Mouse (Mus musculus) mouse embryonic stem cell (cell line): Measurements from ENCODE around the gene Naa80.

Experiments
- in situ Hi-C, 2 experiments: fragments of 300-500 bp; cut with MboI; formaldehyde crosslinking; loops; 1 replicate in 1 of 2; 3 replicates in 1 of 2; pipeline ENCODE4 v1.14.3; 2019 to 2020; ENCODE audit warnings: low sequenced_read_pairs in 2 of 2, low pct_unique_long_range_greater_than_20kb in 1 of 2, mixed read lengths in 1 of 2; ENCODE audit not compliant: unreplicated experiment in 1 of 2

The Naa80 gene

DNA sequence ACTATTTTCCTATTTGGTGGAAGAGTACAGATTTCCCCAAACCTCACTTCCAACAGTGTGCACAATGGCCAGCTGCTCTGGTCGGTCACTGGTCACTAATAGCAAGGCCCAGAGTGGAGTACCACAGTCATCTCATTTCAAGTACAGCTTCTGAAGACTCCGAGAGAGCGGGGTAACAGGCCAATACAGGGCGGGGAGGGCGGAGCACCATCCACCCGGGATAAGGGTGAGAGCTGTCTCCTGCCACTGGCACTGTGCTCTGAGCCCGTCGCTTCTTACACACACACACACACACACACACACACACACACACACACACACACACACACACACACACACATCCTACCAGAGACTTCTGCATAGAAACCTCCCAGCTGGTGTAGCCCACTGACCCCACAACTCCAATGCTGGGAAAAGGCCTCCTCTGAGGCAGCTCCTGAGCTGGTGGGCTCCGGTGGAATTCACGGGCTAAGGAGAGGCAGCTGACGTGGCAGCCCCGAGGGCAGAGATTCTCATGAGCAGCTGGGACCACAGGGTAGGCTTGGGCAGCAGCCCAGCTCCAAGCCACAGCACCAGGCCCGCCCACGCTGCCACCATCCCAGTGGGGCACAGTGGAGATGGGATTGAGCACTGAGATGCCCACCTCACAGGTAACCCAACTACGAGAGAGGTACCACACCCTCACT, 47.6 kb downstream of the Naa80 start:
- in situ Hi-C loops = no loop called here

DNA sequence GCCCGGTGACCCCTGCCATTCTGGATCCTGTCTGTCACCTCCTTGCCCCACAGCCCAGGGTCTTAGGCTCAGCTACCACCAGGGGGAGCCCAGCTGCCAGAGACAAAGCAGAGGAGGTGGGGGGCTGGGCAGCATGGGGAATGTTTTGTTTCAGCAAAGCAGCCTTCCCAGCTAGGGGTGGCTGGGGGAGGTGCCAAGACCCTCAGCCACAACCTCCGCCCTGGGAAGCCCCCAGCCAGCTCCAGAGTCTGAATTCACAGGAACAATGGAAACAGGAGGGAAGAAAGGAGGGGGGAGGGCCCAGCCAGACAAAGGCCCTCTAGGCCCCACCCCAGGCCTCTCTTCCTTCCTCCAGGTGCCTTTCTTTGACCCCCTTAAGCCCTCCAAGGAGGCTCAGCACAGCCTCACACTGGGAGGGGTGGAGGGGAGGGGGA, 48.2 kb downstream of the Naa80 start:
- in situ Hi-C loops = no loop called here

- in situ Hi-C loops = no loop called here
These were observed 48.9 kb downstream of the Naa80 start for GRCm38 (mm10) chr9:107627387-107628255.

DNA sequence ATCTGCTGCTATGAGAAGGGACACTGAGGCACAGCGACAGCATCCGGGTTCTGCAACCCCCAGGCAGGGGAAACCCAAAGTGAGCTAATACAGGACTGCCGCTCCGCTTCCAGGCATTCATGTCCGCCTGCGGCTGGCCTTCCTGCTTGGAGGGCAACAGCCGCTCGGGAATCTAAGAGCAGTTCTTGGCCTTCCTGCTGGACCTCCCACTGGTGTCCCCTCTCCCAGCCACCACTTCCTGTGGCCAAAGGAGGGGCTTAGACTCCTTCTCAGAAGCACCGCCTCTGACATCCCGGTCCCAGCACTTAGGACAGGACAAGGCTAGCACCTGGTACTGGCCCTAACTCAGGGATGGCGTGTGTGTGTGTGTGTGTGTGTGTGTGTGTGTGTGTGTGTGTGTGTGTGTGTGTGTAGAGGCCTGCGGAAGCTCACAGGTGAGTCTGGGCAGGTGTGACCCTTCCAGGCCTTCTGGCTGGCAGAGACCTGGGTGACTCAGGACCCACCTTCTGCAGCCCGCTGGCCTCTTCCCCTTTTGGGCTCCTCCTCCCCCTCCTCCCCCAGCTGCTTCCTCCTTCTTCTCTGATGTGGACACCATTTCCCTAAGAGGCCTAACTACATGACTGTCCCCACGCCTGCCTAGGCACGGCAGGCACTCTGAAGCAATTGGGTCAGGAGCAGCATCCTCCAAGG, 50.2 kb downstream of the Naa80 start:
- in situ Hi-C loops = no loop called here

- in situ Hi-C loops = no loop called here
These were observed 50.7 kb downstream of the Naa80 start for GRCm38 (mm10) chr9:107629411-107629730.

DNA sequence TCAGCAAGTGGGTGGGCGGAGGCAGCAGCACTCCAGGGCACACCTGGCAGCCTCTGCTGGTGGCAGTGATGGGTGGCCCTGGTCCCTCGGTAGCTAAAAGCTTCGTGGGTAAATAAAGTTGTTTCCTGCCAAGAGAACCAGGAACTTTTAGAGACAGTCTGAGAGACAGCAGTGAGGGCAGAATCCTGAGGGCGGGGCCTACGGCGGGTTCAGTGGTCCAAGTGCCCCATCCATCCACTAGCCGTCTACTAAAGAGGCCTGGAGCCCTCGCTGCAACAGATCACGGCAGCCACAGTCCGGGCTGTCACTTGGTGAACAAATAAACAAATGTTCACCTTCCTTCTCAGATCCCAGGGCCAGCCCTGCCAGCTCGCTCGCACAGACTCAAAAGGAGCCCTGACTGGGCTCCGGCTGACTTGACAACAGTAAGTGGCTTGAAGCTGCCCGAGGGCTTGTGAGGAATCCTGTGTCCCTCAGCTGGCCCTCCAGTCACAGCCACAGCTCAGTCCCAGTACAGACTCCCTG, 51.3 kb downstream of the Naa80 start:
- in situ Hi-C loops = no loop called here

GRCm38 (mm10) chr9:107630576-107630975, 51.9 kb downstream of the Naa80 start:
- in situ Hi-C loops = no loop called here

- in situ Hi-C loops = no loop called here
These were observed 52.7 kb downstream of the Naa80 start for GRCm38 (mm10) chr9:107631311-107631826.

- in situ Hi-C loops = no loop called here
These were observed 53.2 kb downstream of the Naa80 start for GRCm38 (mm10) chr9:107631861-107632260.

GRCm38 (mm10) chr9:107632478-107632877, 53.8 kb downstream of the Naa80 start:
- in situ Hi-C loops = no loop called here

GRCm38 (mm10) chr9:107633091-107633660, 54.5 kb downstream of the Naa80 start:
- in situ Hi-C loops = no loop called here
